Mouse (Mus musculus) kidney, adult 11 months (tissue): ENCODE results near the gene Tepsin.

Experiments used
- DNase-seq: peaks from one replicate; pipeline ENCODE4 v3.0.0; 2022

Gene Tepsin

DNA sequence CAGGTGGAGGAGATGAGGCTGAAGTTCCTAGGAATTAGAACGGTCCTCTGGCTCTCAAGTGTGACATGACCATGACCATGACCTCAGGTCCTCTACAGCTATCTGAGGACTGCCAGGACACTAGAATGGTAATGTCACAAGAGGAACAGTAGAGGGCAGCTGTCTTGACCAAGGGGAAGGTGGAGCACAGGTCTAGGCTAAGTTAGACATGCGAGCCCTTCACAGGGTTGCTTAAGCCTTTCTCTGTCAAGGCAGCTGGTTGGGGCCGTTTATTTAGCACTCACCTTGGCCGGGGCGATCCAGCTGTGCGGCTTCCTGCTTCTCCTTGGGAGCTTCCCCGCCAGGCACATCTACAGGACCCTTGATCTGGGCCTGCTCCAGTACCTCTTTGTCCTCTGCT lies 12.0 kb upstream of the Tepsin start:
- no peak for DNase-seq

DNA sequence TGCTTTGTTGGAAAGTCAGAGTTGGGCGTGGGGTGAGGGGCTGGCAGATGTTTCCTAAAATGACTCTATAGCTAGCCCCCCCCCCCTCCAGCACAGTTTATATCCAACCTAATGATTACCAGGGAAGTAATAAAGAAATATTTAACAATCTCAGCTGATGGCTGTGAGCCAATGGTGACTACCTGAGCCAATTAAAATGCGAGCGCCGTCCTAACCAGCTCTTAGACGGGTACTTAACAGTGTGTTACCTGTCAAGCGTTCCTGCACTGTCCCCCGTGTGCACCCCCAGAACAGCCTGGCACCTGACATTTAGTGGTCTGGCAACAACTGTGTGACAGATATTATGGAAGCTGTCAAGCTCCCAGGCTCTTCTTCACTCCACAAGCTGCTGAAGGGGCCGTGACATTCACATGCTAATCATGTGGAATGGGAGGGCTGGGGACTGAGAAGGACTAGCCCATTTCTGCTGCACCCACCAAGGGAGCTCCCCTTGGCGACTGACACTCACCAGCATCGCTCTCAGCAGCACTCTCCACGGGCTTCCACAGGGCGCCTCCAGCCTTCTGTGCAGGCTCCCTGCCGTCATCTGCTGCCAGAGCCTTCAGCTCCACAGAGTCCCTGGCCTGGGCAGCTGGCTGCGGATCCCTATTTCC lies 11.2 kb upstream of the Tepsin start:
- peak; percentile 44 for DNase-seq

DNA sequence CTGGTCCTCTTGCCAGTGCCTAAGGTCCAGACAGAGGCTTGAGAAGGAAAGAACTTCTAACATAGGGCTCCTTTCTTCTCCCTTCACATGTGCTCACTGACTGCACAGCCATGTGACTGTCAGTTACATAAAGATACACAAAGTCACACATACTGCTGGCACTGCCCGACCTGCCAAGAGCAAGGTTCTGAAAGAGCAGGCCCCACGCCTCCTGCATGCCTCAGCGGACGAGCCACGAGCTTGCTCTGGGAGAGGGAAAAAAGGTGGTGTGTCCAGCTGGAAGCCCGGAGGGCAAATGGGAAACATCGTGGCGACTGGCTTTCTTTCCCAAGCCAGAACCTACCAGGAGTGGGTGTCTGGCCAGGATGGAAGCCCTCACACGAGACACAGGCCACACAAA lies 9.3 kb upstream of the Tepsin start:
- DNase-seq = peak; percentile 83

DNA sequence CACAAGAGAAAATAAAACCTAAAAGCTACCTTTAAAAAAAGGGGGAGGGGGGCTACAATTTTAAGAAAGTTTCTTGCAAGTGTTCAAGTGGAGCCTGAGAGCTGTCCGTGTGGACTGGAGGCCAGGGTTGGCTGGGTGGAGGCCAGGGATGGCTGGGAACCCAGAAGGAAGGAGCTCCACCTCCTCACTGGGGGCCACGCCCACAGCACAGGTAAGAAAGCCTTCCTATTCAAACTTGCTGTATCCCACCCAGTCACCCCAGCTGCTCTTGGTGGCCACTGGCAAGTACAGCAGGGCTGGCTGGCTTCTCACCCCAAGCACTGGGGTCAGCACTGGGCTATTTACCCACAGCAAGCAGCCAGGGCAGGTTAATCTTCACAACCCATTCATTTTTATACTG lies 8.5 kb upstream of the Tepsin start:
- DNase-seq = peak; percentile 54

DNA sequence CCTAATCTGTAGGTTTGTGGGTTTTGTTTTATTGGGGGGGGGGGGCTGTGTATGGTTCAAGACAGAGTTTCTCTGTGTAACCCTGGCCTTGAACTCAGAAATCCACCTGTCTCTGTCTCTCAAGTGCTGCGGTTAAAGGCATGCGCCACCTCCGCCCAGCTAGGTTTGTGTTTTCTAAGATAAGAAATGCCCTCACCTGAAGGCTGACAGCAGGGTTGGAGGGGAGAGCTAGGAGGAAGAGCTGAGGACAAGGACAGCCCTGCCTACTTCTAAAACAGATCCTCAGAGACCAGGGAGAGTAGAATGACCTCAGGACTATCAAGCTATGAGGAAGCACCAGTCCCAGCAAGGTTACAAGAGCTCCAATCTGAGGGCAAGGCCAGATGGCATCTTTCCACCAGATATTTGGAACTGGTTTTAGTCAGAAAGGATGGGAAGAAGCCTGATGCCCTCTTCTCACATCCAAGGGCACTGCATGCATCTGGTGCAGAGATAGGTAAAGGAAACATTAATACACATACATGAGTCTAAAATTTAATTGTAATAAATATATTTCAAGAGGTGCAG lies 5.0 kb upstream of the Tepsin start:
- DNase-seq = no peak

DNA sequence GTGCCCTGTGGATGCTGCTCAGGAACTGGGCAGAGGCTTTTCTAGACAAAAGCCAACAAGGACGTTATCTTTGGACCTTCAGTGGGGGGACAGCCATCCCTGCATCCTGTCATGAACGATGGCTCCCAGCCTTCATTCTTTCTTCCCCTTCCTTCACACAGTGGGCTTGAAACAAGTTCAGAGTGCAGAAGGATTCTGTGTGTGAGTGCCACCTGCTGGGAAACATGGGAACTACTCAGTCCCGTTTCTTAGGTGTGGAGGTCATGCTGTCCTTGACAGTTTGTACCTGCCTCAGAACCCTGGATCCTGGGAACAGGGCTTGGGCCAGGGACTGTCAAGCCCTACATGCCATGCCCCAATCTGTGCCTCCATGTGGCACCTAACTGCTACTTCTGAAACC lies 2.5 kb upstream of the Tepsin start:
- peak; percentile 83 for DNase-seq

DNA sequence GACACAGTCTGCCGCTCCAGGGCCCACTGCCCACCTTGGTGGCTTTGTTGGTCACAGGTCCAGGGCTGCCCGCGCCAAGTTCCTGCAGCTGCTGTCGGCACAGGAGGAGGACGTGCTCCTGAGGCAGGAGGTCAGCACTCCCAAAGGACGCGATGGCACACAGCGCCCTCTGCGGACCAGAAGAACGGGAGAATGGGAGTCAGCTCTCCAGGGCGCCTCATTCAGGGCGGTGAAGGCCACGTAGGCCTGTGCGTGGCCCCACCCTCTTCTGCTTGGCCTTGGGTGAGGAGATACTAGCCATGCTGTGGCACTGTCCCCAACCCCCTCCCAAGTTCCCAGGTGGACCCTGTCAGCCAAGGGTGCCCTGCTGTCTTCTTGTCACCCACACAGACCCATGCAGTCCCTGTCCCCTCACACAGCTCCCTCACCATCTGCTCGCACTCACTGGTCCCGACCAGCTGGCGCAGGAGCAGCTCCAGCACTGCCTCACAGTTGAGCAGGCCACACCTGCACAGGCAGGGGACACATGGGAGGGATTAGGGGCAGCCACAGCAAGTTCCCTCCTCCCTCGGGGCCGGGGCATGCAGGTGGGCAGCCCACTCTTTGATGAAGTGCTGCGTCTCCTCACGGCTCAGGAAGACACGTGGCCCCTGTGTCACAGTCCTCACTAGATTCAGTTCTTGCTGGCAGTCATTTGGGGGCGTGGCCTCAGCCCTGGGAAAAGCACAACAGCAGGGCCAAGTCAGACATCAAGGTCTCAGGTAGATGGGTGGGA lies 5.5 kb downstream of the Tepsin start:
- DNase-seq = no peak

DNA sequence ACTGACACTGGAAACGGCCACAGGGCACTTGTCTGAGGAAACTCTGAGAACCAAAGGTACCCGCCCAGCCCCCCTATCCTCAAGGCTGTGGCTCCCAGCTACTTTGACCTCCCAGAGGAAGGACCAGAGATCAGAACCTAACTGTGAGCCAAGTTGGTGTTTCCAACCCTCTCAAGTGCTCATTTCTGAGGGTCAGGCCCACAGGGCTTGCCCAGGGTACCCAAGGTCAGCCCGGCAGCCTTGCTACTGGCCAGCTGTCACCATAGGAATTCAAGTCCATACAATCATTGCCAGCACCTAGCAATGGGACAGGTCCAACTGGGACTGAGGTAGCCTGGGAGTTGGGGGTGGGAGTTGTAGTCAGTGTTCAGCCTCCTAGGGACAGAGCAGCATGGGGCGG lies 7.9 kb downstream of the Tepsin start:
- no peak for DNase-seq

DNA sequence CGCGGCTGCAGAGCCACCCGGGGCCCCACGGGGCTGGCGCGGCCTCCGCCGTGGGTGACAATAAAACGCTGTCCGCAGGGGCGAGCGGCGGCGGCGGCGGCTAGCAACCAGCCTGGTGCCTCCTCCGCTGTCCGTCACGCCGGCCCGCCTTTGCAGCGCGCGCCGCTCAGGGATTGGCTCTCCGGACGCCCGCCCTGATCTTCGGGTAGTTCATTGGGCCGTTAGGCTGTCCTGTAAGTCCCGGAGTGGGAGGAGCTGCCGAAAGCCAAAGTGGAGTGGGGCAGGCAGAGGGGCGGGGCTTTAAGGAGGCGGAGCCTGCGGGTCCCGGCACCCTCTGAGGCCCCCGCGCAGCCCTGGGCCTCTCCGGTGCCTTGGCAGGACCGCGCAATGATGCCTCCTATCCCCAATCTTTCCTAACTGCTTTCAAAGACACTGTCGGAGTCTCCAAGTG lies 11.8 kb downstream of the Tepsin start, which contains the start of gene Cep131:
TSS of gene Cep131 (minus strand) at position 126 of the 451 bp plus-strand sequence.
- peak; percentile 98 for DNase-seq

DNA sequence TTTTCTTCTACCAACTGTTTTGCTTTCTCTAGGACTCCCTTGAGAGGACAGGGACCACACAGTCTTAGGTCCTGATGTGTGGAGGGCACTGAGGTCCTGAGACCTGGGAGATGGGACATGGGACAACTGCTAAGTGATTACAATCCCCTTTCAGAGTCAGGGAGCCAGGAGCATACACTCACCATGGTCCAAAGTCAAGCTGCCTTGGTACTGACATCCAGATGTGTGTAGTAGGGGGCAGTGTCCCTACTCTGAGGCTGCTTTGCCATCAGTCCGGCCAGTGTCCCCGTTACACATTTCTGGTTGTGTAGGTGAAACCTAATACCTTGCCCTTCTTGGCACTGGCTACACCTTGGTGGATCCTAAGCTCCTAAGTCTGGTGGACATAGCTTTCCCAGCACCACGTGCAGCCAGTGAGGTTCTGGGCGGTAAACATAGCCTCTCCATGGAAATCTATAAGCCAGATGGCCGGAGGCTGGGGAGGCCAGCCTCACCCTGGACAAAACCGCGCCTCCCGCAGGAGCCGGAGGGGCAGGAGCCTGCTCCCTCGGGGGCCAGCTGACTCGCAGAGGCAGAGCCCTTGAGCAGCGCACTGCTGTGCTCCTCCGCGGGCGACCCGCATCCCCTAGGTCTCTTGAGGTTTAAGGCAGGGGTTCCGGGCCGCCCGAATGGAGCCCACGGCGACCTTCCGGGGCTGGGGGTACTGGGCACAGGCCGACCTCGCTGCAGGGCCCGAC lies 12.5 kb downstream of the Tepsin start:
- DNase-seq = no peak

DNA sequence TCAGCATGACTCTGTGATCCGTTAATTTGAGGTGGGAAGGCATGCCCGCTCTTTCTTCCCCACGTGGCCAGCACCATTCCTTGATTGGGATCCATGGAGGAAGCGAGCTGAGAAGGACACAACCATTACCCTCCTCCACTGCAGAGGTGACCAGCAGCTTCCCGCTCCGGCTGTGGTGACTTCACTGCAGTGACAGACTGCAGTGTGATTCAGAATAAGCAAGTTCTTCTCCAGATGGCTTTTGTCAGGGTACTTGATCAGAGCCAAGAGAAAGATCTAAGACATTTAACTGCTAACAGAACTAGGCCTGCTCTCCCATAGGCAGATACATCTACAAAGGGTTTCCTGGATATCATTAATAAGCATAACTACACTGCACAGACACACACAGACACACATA lies 18.2 kb downstream of the Tepsin start:
- no peak for DNase-seq

DNA sequence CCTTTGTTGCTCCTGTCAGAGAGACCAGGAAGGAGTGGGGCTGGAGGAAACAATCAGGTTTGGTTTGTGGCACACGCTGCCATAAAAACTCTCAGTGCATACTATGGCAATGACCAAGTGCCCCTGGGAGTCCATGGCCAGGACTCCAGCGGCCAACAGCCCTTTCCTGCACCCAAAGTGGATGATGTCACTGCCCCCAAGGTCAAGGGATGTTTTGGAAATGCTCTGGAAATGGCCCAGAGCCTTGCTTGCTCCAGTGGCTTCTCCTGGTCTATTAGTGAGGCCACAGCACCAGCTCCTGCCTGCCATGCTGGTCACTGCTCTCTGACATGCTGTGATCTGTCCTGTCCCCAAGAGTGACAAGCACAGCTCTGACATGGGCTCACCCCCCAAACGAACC lies 22.3 kb downstream of the Tepsin start:
- DNase-seq = no peak

DNA sequence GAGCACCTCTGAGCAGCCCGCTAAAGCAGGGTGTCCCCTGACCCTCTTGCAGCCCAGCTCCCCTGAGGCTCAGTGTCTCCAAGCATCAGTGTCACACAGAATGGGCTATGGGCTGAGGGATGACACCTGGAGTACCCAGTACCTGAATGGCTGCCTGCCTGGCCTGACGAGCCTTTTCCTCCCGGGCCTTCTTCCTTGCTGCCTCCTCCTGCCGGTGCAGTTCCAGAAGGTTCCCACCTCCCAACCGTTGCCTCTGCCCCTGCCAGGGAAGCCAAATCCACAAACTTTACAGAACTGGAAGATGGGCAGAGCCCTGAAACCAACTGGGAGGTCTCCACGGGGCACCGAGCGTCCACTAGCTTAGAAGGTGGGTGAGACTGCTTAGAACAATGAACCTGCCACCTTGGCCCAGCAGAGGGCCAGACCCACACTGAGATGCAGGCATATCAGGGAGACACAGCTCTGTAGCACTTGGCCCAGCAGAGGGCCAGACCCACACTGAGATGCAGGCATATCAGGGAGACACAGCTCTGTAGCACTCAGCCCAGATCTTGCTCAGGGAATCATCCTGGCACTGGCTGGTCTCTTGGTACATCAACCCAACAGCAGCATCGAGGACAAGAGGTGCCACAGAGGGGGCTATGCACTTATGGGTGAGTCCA lies 25.4 kb downstream of the Tepsin start:
- DNase-seq = no peak

DNA sequence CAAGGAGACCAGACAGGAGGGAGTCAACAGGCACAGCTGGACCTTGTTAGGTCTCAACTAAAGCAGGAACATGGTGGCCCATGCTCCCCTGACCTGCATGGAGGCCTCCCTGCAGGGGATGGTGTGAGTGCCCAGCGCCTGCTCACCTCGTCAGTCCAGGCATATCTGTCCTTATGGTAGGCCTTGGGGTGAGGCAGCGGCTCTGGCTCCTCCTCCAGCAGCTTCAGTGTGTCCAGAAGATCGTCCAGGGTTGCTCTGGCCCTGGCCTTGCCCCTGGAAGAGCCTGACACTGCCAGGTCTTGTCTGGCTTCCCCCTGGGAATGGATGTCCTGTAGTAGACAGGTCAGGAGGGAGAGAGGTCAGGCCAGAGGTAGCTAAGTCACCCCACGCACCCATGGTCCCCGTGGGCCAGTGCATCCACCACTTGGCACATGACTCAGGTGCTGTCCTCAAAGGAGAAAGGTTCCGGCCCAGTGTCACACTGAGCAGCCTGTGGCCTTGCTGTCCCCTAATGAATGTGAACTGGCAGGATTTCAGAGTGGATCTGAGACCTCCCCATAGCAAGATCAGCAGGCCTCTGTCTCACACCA lies 26.7 kb downstream of the Tepsin start:
- DNase-seq = no peak

DNA sequence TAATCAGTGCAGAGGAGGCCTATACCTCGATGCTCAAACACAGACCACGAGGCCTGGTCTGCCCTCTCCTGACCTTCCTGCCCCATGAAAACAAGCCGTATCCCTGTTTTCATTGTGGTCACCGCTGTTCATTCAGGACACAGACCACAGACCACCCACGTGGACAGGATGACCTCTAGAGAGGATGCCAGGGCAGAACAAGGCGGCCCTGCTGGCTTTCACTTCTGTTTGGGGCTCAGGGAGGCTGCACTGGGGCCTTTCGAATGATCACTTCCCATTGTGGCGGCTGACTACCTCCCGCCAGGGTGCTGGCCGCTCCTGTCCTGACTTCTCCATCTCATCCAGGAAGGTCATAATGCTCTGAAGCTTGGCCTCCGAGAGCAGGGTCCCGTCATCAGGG lies 27.5 kb downstream of the Tepsin start:
- no peak for DNase-seq

DNA sequence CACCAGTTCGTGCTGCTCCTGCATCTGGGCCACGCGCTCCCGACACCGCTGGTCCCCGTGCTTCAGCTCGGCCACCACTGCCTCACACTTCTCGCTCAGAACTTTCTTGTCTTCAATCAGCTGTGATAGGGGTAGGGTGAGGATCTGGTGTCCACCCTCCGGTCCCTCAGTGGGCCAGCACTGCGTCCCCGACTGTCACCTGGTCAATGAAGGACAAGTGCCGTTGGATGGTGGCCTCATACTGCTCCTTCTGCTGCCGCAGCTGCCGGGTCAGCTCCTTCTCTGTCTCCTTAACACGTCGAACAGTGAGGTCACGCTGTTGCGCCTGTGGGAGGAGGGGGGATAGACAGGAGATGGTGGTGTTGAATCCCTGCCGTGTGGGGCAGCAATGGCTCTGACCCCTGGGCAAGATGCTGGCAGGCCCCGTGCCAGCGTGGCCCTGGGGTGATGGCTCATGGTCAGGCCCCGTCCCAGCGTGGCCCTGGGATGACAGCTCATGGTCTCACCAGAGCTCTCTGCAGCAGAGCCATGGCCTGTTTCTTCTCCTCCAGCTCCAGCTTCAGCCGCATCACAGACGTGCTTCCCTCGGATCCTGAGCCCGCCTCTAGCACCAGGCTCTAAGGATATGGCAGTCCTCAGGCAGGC lies 28.1 kb downstream of the Tepsin start:
- no peak for DNase-seq

DNA sequence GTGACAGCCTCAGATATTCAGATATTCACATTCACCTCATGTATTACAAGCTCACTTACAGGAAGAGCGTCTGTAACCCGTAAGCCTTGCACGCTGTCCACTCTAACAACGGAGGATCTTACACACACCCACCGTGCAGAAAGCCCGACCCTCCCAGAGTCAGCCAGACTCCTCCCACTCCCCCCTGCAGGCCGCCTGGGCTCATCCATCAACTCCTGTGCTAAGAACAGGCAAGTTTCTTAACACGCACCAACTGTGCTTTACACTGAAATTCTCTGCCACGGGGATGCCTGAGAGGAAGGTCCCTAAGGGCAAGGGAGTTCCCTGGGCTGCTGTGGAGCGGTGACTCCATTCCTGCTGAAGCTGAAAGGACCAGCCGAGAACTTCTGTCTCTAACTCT lies 29.3 kb downstream of the Tepsin start:
- no peak for DNase-seq

DNA sequence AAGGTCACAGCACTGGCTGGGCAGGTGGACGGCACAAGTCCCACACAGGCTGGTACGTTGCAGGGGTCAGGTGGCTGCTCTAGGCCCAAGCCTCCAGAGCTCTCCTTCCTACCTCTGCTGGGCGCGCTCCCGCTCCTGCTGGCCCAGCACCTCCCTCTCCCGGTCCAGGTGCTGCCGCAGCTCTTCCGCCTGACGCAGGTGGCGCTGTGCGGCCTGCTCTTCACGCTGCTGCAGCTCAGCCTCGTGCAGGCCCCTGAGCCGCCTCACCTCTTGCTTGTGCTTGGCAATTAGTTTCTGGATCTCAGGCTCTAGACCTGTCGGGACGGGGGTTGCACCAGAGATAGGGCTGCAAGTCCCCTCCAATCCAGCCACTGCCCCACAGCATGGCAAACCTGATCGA lies 30.7 kb downstream of the Tepsin start:
- DNase-seq = no peak

DNA sequence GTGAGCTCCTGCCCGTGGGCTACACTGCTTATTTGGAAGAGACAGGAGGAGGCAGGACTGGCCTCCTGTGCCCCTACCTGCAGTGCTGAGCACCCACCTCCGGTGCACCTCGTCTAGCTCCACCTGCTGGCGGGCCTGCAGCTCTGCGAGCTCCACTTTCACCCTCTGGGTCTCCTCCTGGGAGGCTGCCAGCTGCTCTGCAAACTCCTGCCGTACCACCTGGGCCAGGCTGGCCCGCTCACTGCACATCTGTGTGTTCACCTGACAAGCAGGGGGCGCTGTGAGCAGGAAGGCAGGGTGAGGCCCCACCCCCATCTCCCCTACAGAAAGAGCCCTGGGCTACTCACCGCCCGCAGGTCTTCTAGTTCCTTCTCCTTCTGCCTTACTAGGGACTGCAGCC lies 33.2 kb downstream of the Tepsin start:
- peak; percentile 53 for DNase-seq

DNA sequence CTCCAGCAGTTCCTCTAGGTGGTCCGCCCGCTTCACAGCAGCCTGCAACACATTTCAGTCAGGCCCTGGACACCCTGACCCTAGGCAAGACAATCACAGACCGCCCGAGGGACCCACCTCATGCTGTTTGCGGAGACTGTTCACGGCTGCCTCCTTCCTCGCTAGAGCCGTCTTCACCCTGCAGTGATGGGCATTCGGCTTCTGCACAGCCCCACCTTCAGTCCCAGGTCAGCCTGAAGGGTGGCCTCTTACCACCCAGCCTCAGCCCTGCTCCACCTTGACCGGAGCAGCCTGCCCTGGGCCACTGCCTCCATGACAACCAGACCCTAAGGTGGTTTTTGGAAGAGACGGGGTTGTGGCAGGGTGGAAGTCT lies 33.9 kb downstream of the Tepsin start:
- no peak for DNase-seq

DNA sequence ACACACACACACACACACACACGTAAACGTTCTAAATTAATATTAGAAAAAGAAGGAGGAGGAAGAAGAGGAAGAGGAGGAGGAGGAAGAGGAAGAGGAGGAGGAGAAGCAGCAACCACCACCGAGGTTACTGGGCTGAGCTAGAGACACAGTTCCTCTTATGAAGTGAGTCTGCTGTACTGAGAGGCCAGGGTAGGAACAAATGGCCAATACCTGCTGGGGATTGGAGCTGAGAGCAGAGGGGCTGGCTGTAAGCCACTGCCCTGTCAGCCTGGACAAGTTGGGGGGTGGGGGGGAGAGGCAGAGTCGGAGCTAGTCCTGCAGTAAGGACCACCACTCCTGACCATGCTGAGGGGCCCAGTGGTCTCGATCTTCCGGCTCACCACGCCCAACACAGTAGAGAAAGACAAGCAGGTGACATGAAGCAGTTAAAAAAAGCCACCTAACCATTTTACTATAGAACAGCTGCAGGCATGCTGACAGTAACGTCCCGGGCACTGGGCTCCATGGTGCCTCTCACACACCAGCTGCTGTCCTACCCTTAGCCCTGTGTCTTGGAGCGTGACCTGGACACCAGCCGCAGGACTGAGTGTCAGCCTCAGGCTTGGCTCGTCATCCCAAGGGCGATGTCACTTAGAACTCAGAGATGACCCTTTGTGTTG lies 34.4 kb downstream of the Tepsin start:
- DNase-seq = no peak

DNA sequence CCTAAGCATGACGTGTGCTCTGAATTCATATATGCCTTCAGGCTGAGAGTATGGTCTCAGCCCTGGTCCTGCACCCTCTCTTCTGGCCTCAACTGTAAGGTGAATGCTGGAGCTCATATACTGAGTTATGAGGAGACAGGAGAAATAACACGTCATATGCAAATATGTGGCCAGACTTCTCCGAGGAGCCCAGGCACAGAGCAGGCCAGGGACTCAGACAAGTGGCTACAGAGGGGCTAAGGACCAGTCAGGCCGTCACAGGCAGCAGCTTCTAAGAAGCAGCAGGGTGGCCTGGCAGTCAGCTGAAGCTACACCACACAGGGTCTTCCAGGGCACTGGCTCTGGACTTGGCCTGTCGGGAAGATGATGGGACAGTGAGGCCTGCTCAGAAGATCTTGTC lies 35.2 kb downstream of the Tepsin start:
- no peak for DNase-seq
